Mouse (Mus musculus) kidney, postnatal 4 days (tissue): ENCODE results near the gene Ell.

ENCODE experiments used
- DNase-seq, 2 experiments: peaks; one replicate each; pipeline ENCODE4 v3.0.0; 2021; ENCODE audit warnings: mixed read lengths in 2 of 2

Ell gene

DNA sequence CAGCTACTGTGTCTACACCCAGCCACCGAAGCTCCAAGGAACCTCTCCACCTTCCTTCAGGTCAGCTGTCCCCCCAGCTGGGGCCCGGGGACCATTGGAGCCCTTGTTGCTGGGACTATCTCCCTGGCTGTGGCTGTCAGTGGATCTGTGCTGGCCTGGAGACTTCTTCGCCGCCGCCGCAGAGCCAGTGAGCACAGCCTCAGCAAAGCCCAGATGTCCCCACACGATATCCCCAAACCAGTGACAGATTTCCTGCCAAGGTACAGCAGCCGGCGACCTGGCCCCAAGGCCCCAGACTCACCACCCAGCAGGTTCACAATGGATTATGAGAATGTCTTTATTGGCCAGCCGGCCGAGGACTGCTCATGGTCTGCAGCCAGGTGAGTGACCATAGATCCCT lies 78.7 kb downstream of the Ell start:
- no peak for DNase-seq

DNA sequence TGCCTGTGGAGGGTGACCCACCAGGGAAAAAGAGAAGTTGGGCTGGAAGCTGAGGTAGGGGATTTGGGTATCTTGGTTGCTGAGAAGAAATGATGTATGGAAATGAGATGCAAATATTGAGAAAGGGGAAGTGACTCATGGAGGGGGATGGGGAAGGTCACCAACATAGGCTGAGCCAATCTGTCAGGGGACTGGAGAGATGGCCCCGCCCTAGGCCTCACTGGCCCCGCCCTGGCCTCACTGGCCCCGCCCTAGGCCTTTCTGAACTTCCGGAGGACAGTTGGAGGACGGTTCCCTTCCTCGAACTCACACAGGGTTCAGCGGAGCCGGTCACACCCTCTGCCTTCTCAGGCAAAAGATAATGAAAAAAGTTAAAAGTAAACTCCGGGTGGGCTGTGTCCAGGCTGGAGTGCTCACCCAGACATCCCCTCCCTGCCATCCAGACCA lies 79.7 kb downstream of the Ell start:
- DNase-seq, result peak; percentile 65 to 79

DNA sequence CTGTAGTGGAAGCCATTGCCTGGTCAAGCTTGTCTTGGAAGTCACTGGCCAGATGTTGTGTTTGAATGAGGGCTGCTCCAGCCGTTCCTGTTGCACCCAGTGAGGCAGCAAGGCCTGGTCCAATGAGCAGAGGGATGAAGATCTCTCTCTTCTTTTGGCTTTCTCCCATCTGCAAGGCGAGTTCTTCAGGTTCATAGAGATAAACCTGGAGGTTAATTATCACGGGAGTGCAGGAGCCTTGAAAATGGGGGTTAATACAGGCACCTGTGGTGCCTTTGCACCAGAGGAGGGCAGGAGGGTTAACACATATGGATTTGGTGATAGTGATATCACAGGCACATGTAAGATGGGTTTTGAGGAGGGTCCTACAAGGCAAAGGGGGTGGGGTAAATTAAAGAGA lies 83.0 kb downstream of the Ell start:
- DNase-seq, result no peak

DNA sequence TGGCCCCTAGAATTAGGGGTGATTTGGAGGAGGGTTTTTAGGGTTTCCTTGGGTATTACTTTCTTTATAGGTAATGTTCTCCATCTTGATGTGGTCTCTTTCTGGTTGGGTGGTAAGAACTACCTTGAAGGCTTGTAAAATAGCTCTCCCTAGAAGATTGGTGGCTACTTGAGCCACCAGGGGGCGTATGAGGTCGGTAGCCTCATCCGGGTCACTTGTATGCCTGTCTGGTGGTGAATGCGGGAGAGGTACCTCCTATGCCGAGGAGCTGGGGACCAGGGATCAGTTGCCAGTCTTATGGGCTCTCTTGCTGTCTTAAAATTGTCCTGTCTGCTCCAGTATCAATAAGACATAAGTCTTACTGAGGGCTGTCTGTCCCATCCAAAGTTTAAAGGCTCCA lies 85.8 kb downstream of the Ell start:
- peak; percentile 80 to 83 for DNase-seq

DNA sequence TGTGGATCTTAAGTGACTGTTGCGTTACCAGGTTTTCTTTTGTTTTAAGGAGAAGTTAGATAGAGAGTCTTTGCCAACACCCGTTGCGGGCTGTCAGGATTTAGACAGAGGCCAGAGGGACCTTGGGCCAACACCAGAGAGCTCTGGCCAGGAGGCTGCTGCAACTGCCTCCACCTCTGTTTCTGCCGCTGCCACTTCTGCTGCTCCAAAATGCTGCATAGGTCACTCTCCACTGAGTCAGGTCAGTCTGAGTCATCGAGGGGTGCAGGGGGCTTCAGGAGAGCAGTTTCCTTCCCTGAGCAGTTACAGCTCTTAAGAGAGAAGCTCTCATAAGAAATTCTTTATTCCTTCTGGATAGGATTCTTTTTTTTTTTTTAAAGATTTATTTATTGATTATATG lies 87.8 kb downstream of the Ell start:
- no peak for DNase-seq

DNA sequence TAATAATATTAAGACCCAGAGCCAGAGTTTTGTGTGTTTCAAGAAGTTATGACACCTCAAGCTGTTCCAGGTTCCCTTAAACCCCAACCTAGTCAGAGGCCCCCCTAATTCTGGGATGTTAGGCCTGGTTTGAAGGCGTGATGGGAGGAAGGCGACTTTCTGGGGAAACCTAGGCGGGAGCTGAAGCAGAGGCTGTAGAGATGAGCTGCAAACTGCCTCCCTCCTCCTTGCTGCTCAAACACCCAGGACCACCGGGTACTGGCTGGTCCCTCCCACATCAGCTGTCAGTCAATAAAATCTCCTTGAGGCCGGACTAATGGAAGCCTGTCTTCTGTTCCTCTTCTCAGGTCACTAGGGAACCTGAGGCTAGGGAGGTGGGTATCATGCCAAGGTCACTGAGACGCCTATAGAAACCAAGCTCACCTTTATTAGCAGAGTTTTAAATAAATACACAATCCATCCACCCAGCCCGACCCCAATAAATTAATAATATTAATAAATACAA lies 89.8 kb downstream of the Ell start:
- DNase-seq, result no peak

DNA sequence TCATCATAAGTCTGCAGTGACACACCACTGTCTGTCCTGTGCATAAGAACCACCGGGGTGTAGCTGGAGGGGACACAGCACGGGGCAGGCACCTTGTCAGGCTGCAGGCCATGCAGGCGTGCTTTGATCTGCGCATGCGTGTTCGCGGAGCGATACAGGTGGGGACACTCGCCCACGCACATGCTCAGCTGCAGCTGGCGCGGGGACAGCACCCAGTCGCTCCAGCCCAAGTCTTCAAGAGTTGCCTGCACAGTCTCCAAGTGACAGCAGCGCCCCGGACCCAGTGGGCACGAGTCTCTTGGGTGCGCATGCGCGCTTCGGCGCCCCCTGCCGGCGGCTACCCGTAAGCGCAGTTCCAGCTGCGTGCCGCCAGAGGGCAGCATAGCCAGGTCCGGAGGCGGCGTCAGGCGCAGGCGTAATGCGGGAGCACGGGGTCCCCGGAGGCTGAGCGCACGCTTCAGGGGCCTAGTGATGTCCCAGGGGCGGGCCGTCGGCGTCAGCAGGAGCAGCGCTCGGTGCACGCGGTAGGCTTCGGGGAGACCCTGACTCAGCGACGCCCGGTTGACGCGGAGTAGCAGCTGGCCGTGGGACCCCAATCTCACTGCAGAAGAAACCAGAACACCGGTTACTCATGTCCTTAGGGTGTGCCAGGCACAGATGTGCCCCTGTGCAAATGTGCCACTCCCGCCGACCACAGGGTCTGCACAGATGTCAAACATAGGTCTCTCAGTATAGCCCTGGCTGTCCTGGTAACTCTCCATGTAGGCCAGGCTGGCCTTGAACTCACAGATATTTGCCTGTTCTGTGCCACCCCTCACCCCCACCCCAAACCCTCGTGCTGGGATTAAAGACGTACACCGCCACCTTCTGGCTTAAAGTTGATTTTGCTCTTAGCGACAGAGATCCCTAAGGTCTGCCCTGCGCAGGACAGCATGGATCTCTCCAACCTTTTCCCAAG lies 90.6 kb downstream of the Ell start:
- DNase-seq, result peak; percentile 87 to 93

DNA sequence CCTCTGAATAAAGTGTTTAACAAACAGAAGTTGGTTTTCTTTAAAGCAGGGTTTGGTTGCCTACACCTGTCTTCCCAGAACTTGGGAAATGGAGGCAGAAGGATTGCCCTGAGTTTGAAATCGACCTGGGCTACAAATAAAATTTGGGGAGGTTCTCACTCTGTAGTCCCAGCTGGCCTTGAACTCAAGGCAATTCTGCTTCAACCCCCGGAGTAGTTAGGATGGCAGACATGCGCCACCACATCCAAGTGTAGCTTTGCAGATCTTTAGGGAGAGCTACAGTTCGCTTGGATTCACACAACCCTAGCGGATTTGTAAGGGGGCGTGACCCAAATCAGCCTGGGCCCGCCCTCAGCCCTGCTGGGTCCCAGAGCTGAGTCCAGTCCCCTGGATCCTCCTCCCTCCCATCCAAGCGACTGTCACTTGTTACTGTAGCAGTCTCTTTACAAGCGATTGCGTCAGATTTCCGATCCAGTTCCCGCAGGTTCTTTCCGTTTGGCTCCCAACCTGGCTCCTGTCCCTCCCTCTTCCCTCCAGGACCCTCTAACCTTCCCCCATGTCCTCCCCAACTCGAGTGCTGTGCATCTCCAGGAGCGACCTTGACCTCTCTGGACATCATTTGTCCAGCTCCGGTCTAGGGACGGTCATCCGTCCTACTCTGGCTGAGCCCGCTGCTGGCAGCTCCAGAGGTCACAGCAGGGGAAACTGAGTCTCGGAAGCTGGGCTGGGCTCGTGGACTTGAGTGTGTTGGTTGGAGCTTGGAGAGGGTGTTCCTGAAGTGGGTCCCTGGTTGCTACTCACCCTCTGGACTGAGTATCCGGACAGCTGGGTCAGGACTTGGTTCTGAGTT lies 91.5 kb downstream of the Ell start:
- peak; percentile 78 to 88 for DNase-seq

DNA sequence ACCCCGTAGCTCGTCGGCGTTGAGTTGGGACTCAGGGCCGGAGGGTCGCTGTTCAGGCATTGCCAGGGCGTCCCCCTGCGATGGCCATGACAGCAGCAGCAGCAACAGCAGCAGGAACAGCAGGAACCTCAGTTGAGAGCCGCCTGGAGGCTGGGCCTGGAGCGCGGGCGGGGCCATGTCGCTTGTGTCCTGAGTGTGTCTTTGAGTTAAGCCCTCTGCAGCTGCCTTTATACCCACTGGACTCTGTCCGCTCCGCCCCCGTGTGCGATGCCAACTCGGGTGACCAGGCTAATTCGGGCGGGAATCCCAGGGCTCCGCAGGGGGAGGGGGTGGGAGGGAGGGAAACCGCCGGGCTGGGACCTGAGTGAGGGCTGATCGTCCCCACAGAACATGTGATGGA lies 92.2 kb downstream of the Ell start:
- peak; percentile 63 to 79 for DNase-seq

DNA sequence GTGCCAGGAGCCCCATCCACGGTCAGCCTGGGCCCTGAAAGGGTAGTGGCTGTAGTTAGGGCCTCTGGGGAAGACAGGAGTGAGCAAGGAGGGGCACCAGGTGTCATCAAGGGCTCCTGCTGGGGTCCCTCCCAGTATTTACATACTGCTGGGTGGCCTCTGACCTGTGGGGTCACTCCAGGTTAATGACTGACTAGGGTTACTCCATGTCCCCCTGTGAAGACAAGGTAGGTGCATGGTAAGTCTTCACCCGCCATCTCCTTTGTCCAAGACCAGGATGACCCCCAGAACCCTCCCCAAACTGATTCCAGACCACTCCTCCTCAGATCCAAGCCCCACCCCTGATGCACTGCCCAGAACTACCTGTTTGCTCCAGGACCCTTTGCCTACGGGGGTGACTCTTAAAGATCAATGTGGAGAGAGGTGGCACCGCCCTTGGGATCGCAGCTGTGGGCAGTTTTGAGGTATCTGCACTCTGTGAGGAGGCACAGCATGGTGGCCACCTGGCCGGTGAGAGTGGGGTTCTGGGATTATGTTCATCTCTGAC lies 93.2 kb downstream of the Ell start, which contains the start of gene Gdf15:
Gene Gdf15 (minus strand): TSS at position 111 of the 547 bp plus-strand sequence.
- DNase-seq, result no peak

DNA sequence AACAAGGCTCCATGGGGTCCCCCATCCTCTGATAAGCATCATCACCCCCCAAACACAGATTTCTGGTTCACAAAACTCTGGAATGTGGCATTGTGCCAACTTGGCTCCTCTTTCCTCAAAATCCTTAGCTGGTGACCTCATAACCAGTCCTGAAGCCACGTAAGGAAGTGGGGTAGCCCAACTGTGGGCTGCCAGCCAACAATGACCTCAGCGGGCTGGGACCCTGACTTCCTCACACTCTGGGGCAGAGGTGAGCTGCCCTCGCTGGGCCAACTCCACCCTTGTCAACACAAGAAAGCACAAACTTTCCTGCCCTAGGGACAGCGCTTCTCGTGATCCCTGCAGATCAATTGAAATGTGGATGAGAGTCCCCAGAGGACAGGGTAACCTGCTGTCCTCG lies 94.8 kb downstream of the Ell start:
- DNase-seq, result peak; percentile 77 to 85

DNA sequence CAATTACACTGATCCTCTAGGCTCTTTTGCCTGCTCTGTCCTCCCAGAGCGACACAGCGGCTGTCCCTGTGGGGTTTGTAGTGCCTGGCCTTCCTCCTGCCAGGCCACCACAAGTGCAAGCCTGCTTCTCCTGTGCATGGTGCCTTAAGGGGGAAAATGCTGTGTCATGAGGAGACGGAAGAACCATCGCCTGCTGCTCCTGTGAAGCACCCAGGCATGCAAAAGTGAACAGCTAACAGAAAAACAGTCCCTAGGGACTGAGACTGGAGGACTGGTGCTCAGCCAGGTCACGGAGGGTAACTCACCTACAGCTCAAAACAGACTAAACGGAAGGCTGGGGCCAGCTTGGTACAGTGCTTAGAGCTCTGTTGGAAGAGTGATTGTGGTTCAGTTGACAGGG lies 96.3 kb downstream of the Ell start:
- peak in 1 of 2 experiments; percentile 47 for DNase-seq

DNA sequence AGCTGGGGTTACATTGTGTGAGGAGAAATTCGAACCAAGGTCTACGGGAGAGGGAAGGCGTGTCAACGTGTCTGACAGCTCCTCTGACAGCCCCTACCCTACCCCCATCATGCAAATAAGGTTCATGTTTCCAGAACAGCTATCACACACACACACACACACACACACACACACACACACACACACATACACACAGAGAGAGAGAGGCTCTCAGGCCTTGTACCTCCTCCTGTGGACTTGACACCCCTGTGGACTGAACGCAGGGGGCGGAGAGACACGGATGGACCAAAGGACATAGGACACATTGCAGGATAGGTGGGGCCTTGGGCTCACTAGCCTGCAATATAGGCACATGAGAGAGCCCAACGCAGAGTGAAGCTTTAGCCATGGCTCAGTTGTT lies 97.6 kb downstream of the Ell start:
- DNase-seq, result peak; percentile 34 to 62

DNA sequence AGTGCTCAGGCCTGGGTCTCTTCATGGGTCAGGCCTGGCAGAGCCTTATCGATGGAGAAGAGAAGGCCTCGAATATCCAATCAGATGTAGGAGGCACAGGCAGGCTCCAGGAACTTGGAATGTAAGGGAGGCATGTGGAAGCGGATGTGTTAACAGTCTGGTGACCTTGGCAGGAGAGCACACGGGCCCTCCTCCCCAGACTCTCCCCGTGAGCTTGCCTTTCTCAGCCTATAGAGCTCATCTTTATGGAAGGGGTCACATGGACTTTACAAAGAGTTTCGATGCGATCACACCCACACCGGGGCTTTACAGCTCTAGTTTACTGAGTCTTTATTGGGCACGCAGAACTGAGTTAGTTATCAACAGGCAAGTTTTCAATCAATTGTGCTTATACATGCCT lies 99.5 kb downstream of the Ell start:
- no peak for DNase-seq
